Mouse (Mus musculus): ENCODE results near the gene Nudcd3.

- TF ChIP-seq JUN (IDR thresholded peaks at IDR 0.05; ENCODE audit: insufficient read depth, low read depth, low read length) = no peak
- no peak for TF ChIP-seq CTCF (conservative IDR thresholded peaks at IDR 0.05 in 1 of 2, IDR thresholded peaks at IDR 0.05 in 1 of 2; ENCODE audit: low read depth in 2 of 2, low read length in 2 of 2)
- no peak for TF ChIP-seq CHD2 (IDR thresholded peaks at IDR 0.05; ENCODE audit: low read length)
- no peak for TF ChIP-seq BHLHE40 (IDR thresholded peaks at IDR 0.05; ENCODE audit: low read depth, low read length)
- TF ChIP-seq POLR2AphosphoS2 (IDR thresholded peaks at IDR 0.05; ENCODE audit: low read depth, low read length) = no peak
- no peak for TF ChIP-seq RCOR1 (conservative IDR thresholded peaks at IDR 0.05; ENCODE audit: low read depth, low read length)
Measured at GRCm38 (mm10) chr11:6224541-6225229, 24.5 kb upstream of the Nudcd3 start.
